Mouse (Mus musculus): ENCODE results near the gene Pgpep1l.

- TF ChIP-seq CTCF (IDR thresholded peaks at IDR 0.05; ENCODE audit: extremely low read depth, insufficient read depth, insufficient read length, insufficient replicate concordance): no peak
- TF ChIP-seq POLR2A (IDR thresholded peaks at IDR 0.05; ENCODE audit: low read depth, low read length): no peak
These were observed 24.7 kb downstream of the Pgpep1l start for GRCm38 (mm10) chr7:68239220-68239827.

Measured in spleen, adult 2 months (tissue).